Mouse (Mus musculus) MEL (cell line): Measurements from ENCODE around the gene Klb. TPM values are rescaled to one million over a fixed set of nuclear protein-coding genes. Genes with fewer than 3 reads are reported as not detected.

Experiments used
- DNase-seq: peaks from one replicate; pipeline ENCODE4 v3.0.0; 2011; ENCODE audit warnings: low read depth, low spot score
- H3K27ac ChIP-seq: 2 replicates; pipeline ENCODE4 v1.5.1; 2012; ENCODE audit warnings: low read depth, mild to moderate bottlenecking, control low read depth, low read length, moderate library complexity; ENCODE audit not compliant: control insufficient read depth
- H3K27me3 ChIP-seq, 2 experiments: fragments of 150-350 bp in 1 of 2; sonication (generic) in 1 of 2; 2 replicates each; pipeline ENCODE4 v1.6.1; 2012; ENCODE audit warnings: low read length in 2 of 2, mild to moderate bottlenecking in 2 of 2, improper control_type of control experiment in 1 of 2, moderate library complexity in 1 of 2; ENCODE audit not compliant: insufficient read depth in 2 of 2, control insufficient read depth in 1 of 2
- H3K36me3 ChIP-seq, 2 experiments: 2 replicates each; pipeline ENCODE4 v1.6.1; 2012 to 2014; ENCODE audit warnings: low read length in 2 of 2, improper control_type of control experiment in 1 of 2, inconsistent platforms in 1 of 2, mild to moderate bottlenecking in 1 of 2; ENCODE audit not compliant: insufficient read depth in 2 of 2, control insufficient read depth in 1 of 2
- H3K4me1 ChIP-seq, 2 experiments: fragments of 150-350 bp in 1 of 2; sonication (generic) in 1 of 2; 2 replicates each; pipeline ENCODE4 v1.6.1; 2012; ENCODE audit warnings: low read length in 2 of 2, improper control_type of control experiment in 1 of 2, mild to moderate bottlenecking in 1 of 2; ENCODE audit not compliant: insufficient read depth in 2 of 2, control insufficient read depth in 1 of 2
- H3K4me3 ChIP-seq, 2 experiments: fragments of 150-350 bp in 1 of 2; sonication (generic) in 1 of 2; 2 replicates each; pipeline ENCODE4 v1.5.1; 2012; ENCODE audit warnings: low read depth in 2 of 2, low read length in 2 of 2, mild to moderate bottlenecking in 2 of 2, moderate library complexity in 2 of 2, control low read depth in 1 of 2, improper control_type of control experiment in 1 of 2; ENCODE audit not compliant: control insufficient read depth in 1 of 2, insufficient read depth in 1 of 2
- H3K79me2 ChIP-seq: 2 replicates; pipeline ENCODE4 v1.6.1; 2012; ENCODE audit warnings: mild to moderate bottlenecking, low read length, moderate library complexity; ENCODE audit not compliant: control insufficient read depth, poor library complexity, insufficient read depth
- H3K9ac ChIP-seq: 2 replicates; pipeline ENCODE4 v1.6.1; 2012; ENCODE audit warnings: low read depth, mild to moderate bottlenecking, control low read depth, low read length, moderate library complexity; ENCODE audit not compliant: control insufficient read depth, poor library complexity, severe bottlenecking
- H3K9me3 ChIP-seq: fragments of 150-350 bp; sonication (generic); replicated peaks from 2 replicates; pipeline ENCODE4 v1.6.1; 2012; ENCODE audit warnings: mild to moderate bottlenecking, low read length, improper control_type of control experiment, moderate library complexity; ENCODE audit not compliant: insufficient read depth
- BHLHE40 ChIP-seq: IDR thresholded peaks from 2 replicates; pipeline ENCODE4 v1.6.1; 2012; ENCODE audit warnings: low read depth, mild to moderate bottlenecking, inconsistent platforms, low read length, improper control_type of control experiment, borderline replicate concordance
- CHD1 ChIP-seq: IDR thresholded peaks from 2 replicates; pipeline ENCODE4 v1.6.1; 2012; ENCODE audit warnings: low read depth, mild to moderate bottlenecking, inconsistent platforms, low read length, improper control_type of control experiment
- CHD2 ChIP-seq: IDR thresholded peaks from 2 replicates; pipeline ENCODE4 v1.6.1; 2011; ENCODE audit warnings: low read length, improper control_type of control experiment
- E2F4 ChIP-seq: IDR thresholded peaks from 2 replicates; pipeline ENCODE4 v1.6.1; 2011; ENCODE audit warnings: low read depth, low read length, improper control_type of control experiment, borderline replicate concordance
- ELF1 ChIP-seq: IDR thresholded peaks from 2 replicates; pipeline ENCODE4 v1.6.1; 2014; ENCODE audit warnings: low read depth, mild to moderate bottlenecking, inconsistent platforms, low read length, improper control_type of control experiment, moderate library complexity
- EP300 ChIP-seq, 2 experiments: IDR thresholded peaks; 2 replicates each; pipeline ENCODE4 v1.6.1; 2011; ENCODE audit warnings: improper control_type of control experiment in 2 of 2, low read length in 2 of 2, low read depth in 1 of 2, mild to moderate bottlenecking in 1 of 2
- ETS1 ChIP-seq: IDR thresholded peaks from 2 replicates; pipeline ENCODE4 v1.6.1; 2012; ENCODE audit warnings: low read depth, mild to moderate bottlenecking, inconsistent platforms, low read length, improper control_type of control experiment, moderate library complexity
- GABPA ChIP-seq: IDR thresholded peaks from 2 replicates; pipeline ENCODE4 v1.6.1; 2012; ENCODE audit warnings: low read depth, mild to moderate bottlenecking, inconsistent platforms, low read length, improper control_type of control experiment, moderate library complexity
- GATA1 ChIP-seq: IDR thresholded peaks from 2 replicates; pipeline ENCODE4 v1.6.1; 2011; ENCODE audit warnings: low read depth, low read length, improper control_type of control experiment
- HCFC1 ChIP-seq: IDR thresholded peaks from 2 replicates; pipeline ENCODE4 v1.6.1; 2012; ENCODE audit warnings: low read depth, mild to moderate bottlenecking, inconsistent platforms, low read length, improper control_type of control experiment, moderate library complexity
- KAT2A ChIP-seq: conservative IDR thresholded peaks from 2 replicates; pipeline ENCODE4 v1.6.1; 2012; ENCODE audit warnings: low read depth, low read length, improper control_type of control experiment, inconsistent platforms
- MAFK ChIP-seq: IDR thresholded peaks from 2 replicates; pipeline ENCODE4 v1.6.1; 2011; ENCODE audit warnings: low read depth, mild to moderate bottlenecking, low read length, improper control_type of control experiment, borderline replicate concordance
- MAX ChIP-seq: IDR thresholded peaks from 2 replicates; pipeline ENCODE4 v1.6.1; 2011; ENCODE audit warnings: low read length, improper control_type of control experiment
- MAZ ChIP-seq: IDR thresholded peaks from 2 replicates; pipeline ENCODE4 v1.6.1; 2012; ENCODE audit warnings: low read depth, mild to moderate bottlenecking, inconsistent platforms, low read length, improper control_type of control experiment
- MXI1 ChIP-seq: IDR thresholded peaks from 2 replicates; pipeline ENCODE4 v1.6.1; 2011; ENCODE audit warnings: mild to moderate bottlenecking, low read depth, low read length, improper control_type of control experiment
- MYB ChIP-seq: IDR thresholded peaks from 2 replicates; pipeline ENCODE4 v1.6.1; 2011; ENCODE audit warnings: mild to moderate bottlenecking, low read depth, low read length, improper control_type of control experiment
- MYC ChIP-seq: IDR thresholded peaks from 2 replicates; pipeline ENCODE4 v1.6.1; 2011; ENCODE audit warnings: low read depth, mild to moderate bottlenecking, low read length, improper control_type of control experiment, moderate library complexity
- NELFE ChIP-seq: IDR thresholded peaks from 2 replicates; pipeline ENCODE4 v1.6.1; 2011; ENCODE audit warnings: low read depth, low read length, improper control_type of control experiment
- NRF1 ChIP-seq: IDR thresholded peaks from 2 replicates; pipeline ENCODE4 v1.6.1; 2014; ENCODE audit warnings: low read depth, mild to moderate bottlenecking, inconsistent platforms, low read length, improper control_type of control experiment, moderate library complexity; ENCODE audit not compliant: poor library complexity, insufficient read depth, severe bottlenecking
- POLR2A ChIP-seq, 2 experiments: IDR thresholded peaks; 2 replicates each; pipeline ENCODE4 v1.6.1; 2011 to 2012; ENCODE audit warnings: low read length in 2 of 2, mild to moderate bottlenecking in 2 of 2, control low read depth in 1 of 2, improper control_type of control experiment in 1 of 2, low read depth in 1 of 2, moderate library complexity in 1 of 2; ENCODE audit not compliant: control insufficient read depth in 1 of 2, insufficient read depth in 1 of 2, poor library complexity in 1 of 2
- POLR2AphosphoS5 ChIP-seq: IDR thresholded peaks from 2 replicates; pipeline ENCODE4 v1.6.1; 2012; ENCODE audit warnings: low read depth, borderline replicate concordance, mild to moderate bottlenecking, inconsistent platforms, low read length, moderate library complexity, mixed read lengths
- RAD21 ChIP-seq: IDR thresholded peaks from 2 replicates; pipeline ENCODE4 v1.6.1; 2011; ENCODE audit warnings: mild to moderate bottlenecking, low read depth, low read length, improper control_type of control experiment
- RCOR1 ChIP-seq: IDR thresholded peaks from 2 replicates; pipeline ENCODE4 v1.6.1; 2012; ENCODE audit warnings: low read depth, mild to moderate bottlenecking, inconsistent platforms, low read length, improper control_type of control experiment
- SMC3 ChIP-seq: IDR thresholded peaks from 2 replicates; pipeline ENCODE4 v1.6.1; 2011; ENCODE audit warnings: low read depth, low read length, improper control_type of control experiment
- TBP ChIP-seq: IDR thresholded peaks from 2 replicates; pipeline ENCODE4 v1.8.0; 2011; ENCODE audit warnings: low read depth, low read length, improper control_type of control experiment
- TCF12 ChIP-seq: IDR thresholded peaks from 2 replicates; pipeline ENCODE4 v1.6.1; 2014; ENCODE audit warnings: low read depth, mild to moderate bottlenecking, inconsistent platforms, low read length, improper control_type of control experiment, moderate library complexity
- UBTF ChIP-seq: IDR thresholded peaks from 2 replicates; pipeline ENCODE4 v1.6.1; 2012; ENCODE audit warnings: low read depth, mild to moderate bottlenecking, inconsistent platforms, low read length, improper control_type of control experiment, moderate library complexity, borderline replicate concordance; ENCODE audit not compliant: insufficient read depth
- USF1 ChIP-seq: IDR thresholded peaks from 2 replicates; pipeline ENCODE4 v1.6.1; 2014; ENCODE audit warnings: low read depth, mild to moderate bottlenecking, inconsistent platforms, low read length, improper control_type of control experiment, moderate library complexity
- USF2 ChIP-seq, 2 experiments: IDR thresholded peaks; 2 replicates each; pipeline ENCODE4 v1.6.1; 2011 to 2012; ENCODE audit warnings: improper control_type of control experiment in 2 of 2, low read length in 2 of 2, borderline replicate concordance in 1 of 2, inconsistent platforms in 1 of 2, low read depth in 1 of 2, mild to moderate bottlenecking in 1 of 2; ENCODE audit not compliant: insufficient read depth in 1 of 2
- ZC3H11A ChIP-seq: IDR thresholded peaks from 2 replicates; pipeline ENCODE4 v1.6.1; 2012; ENCODE audit warnings: low read depth, mild to moderate bottlenecking, inconsistent platforms, low read length, improper control_type of control experiment
- ZMIZ1 ChIP-seq: IDR thresholded peaks from 2 replicates; pipeline ENCODE4 v1.6.1; 2012; ENCODE audit warnings: low read depth, mild to moderate bottlenecking, inconsistent platforms, low read length, improper control_type of control experiment, moderate library complexity
- ZNF384 ChIP-seq: IDR thresholded peaks from 2 replicates; pipeline ENCODE4 v1.6.1; 2012; ENCODE audit warnings: low read depth, mild to moderate bottlenecking, inconsistent platforms, low read length, improper control_type of control experiment
- polyA plus RNA-seq, 2 experiments: library from polyadenylated mRNA; stranded (reverse) in 1 of 2; unstranded in 1 of 2; fragments of >175 nt in 1 of 2; fragments of >200 nt in 1 of 2; gene quantifications; 2 replicates each; pipeline versions ENCODE4 v1.2.1 to v1.2.4; 2012; ENCODE audit warnings: low replicate concordance in 2 of 2, low read depth in 1 of 2; ENCODE audit not compliant: insufficient read length in 2 of 2, insufficient read depth in 1 of 2, missing spikeins in 1 of 2
- total RNA-seq: library from RNA; depleted of rRNA; stranded (reverse); fragments of 300-350 nt; gene quantifications from 2 replicates; pipeline ENCODE4 v1.2.3, GENCODE M21; 2012

The Klb gene
- total and polyA plus RNA-seq, 3 experiments = 0.04 TPM; not detected in 2

- TF ChIP-seq BHLHE40 (no peak), EP300 (IDR thresholded peaks at IDR 0.05; ENCODE audit: low read depth in 1 of 2, low read length in 2 of 2) (no peak), ZC3H11A (no peak), MYB (no peak), ETS1 (peak; percentile 70), RAD21 (no peak)
Measured at GRCm38 (mm10) chr5:65334788-65335187, 13.3 kb upstream of the Klb start (continued).

- DNase-seq = peak; percentile 97
- peak within 1 kb of the TSS; percentile 83 for H3K27ac ChIP-seq
- H3K27me3 ChIP-seq = no peaks in the 10 kb centered on the region
- H3K9ac ChIP-seq = peak within 1 kb of the TSS; percentile 94
- peaks cover 0 to 12% of the 10 kb centered on the region in 2 experiments; a peak in 2 of 4 replicates for H3K4me1 ChIP-seq
- H3K9me3 ChIP-seq = no peaks in the 10 kb centered on the region
- H3K4me3 ChIP-seq = peak within 1 kb of the TSS; percentile 61 to 80
- peaks cover 24% of the 10 kb centered on the region for H3K79me2 ChIP-seq
- H3K36me3 ChIP-seq = peaks cover 0 to 16% of the 10 kb centered on the region in 2 experiments; a peak in 3 of 4 replicates
- TF ChIP-seq SMC3 (no peak), E2F4 (peak; percentile 96), MYC (peak; percentile 97), ZNF384 (0 out of 2 replicates have a peak, but pooled peaks have one; percentile 27), MAFK (no peak), UBTF (no peak), USF2 (IDR thresholded peaks at IDR 0.05; ENCODE audit: borderline replicate concordance in 1 of 2, insufficient read depth in 1 of 2, low read depth in 1 of 2, low read length in 2 of 2) (no peak), POLR2A (IDR thresholded peaks at IDR 0.05; ENCODE audit: control insufficient read depth in 1 of 2, insufficient read depth in 1 of 2, low read depth in 1 of 2, low read length in 2 of 2, poor library complexity in 1 of 2) (peak; percentile 81 to 85; a peak in 3 of 4 replicates), ZMIZ1 (peak; percentile 53; the same call in 1 of the 2 replicates), MAZ (peak; percentile 39; the same call in 1 of the 2 replicates), KAT2A (peak; percentile 54; the same call in 1 of the 2 replicates), TCF12 (peak; percentile 59), TBP (peak; percentile 38; the same call in 1 of the 2 replicates), MAX (peak; percentile 97), BHLHE40 (peak; percentile 95), CHD2 (0 out of 2 replicates have a peak, but pooled peaks have one; percentile 24), RCOR1 (peak; percentile 45; the same call in 1 of the 2 replicates), POLR2AphosphoS5 (no peak), MXI1 (peak; percentile 97), NRF1 (peak; percentile 77), ELF1 (peak; percentile 66; the same call in 1 of the 2 replicates), CHD1 (no peak), MYB (no peak), USF1 (peak; percentile 38; the same call in 1 of the 2 replicates), HCFC1 (peak; percentile 79), NELFE (peak; percentile 66), EP300 (IDR thresholded peaks at IDR 0.05; ENCODE audit: low read depth in 1 of 2, low read length in 2 of 2) (peak in 1 of 2 experiments; percentile 26; a peak in 1 of 4 replicates), GATA1 (0 out of 2 replicates have a peak, but pooled peaks have one; percentile 43), ETS1 (peak; percentile 53; the same call in 1 of the 2 replicates), GABPA (no peak)
Measured at GRCm38 (mm10) chr5:65335298-65336074, 12.6 kb upstream of the Klb start, which contains the start of gene Rfc1. Rfc1 (minus strand) TSS chr5:65335670.
